Mouse (Mus musculus) NIH3T3 (cell line): ENCODE data around the gene Egflam.

Experiments
- DNase-seq: peaks from one replicate; pipeline ENCODE4 v3.0.0-alpha.2; 2012; ENCODE audit warnings: low read depth

Egflam gene

DNA sequence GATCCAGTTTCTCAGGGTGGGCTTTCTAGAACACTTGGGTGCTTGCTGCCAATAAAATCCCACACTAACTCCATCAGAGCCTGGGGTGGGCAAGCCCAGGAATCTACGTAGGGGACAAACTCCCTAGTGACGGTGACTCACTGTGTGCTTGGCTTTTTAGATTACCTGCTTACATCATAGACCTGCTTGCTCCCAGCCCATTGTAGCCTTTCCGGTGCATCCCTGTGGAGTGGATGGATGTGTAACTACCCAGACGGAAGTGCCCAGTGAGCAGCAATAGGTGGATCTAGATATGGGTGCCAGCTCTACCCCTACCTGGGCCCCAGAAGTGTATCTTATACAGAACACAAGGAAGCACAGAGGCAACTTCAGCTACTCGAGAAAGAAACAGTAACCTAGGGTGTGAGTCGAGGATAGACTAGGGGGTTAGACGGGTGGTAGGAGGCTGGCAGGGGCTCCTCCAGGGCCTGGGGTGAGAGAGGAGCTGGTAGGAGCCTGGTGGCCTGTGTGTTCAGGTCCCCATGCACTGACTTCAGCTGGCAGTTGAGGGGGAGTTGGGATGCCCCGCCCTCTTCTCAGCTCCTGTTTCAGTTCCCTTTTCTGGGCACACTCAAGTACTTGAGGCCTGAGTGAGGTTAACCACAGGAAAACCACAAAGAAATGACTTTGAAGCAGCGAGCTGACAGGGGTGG is 181.5 kb downstream of the Egflam start:
- peak; percentile 57 for DNase-seq

DNA sequence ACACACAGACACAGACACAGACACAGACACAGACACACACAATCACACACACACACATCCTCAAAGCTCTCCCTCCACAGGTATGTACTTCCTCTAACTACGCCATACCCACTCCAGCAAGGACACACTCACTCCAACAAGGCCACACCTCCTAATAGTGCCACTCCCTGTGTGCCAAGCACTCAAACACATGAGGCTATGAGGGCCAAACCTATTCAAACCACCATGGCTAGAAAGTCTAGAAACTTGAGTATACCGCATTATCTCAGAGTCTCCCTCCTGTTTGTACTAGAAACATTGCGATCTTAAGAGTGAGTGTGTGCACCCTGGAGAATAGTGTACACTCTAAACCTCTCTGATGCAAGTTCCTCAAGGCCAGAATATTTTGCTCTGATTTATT is 182.3 kb downstream of the Egflam start:
- no peak for DNase-seq

DNA sequence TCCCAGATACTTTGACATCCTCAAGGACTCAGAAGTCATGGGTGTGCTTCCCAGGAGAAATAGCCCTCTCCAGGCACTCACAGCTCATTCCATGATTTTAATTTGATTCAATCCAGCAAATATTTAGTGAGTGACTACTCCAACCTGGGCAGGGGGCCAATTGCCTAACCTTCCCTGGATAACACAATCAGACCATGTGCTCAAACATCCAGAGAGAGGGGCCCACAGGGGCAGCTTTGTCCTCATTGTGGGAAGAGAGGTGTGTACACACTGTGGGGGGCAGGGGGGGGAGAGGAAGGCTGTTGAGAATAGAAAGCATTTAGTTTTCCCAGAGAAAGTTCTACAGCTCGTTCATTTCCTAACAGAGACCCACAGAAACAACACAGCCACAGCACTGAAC is 184.5 kb downstream of the Egflam start:
- DNase-seq, result peak; percentile 97

DNA sequence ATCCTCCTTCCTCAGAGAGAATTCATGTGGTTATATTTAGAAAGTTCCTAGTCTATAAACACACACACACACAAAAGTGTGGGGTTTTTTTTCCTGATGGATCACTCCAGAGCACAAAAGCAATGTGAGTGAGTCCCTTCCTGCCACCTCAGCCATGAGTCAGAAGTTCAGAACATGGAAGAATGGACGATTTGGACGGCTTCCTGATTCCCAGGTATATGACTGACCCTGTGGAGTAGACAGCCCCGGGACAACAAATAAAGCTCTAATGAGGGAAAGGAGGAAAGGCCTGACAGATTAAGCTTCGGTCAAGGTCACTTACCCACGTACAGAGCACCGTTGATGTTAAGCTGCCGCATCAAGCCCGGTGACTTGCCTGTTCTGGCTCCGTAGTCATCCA is 190.0 kb downstream of the Egflam start:
- DNase-seq, result no peak

DNA sequence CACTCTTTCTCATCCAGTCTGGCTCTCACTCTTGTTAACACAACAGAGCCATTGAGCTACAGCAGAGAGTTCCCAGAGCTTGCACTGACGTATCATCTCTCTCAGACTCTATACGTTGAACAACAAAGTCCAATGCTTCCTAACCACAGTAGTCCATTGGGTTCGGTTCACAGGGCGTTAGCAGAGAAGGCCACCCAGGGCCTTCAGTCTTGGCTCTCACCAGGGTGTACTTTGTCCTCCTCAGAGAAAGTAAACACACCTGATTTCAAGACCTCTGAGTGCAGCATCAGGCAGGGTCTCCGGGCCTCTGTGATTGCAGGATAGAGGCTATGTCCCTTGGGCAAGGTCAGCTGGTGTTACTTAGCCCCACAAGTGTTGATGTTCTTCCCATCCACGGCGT is 190.9 kb downstream of the Egflam start:
- DNase-seq, result no peak

GRCm38 (mm10) chr15:7206110-7206509 is 192.1 kb downstream of the Egflam start:
- DNase-seq, result no peak

DNA sequence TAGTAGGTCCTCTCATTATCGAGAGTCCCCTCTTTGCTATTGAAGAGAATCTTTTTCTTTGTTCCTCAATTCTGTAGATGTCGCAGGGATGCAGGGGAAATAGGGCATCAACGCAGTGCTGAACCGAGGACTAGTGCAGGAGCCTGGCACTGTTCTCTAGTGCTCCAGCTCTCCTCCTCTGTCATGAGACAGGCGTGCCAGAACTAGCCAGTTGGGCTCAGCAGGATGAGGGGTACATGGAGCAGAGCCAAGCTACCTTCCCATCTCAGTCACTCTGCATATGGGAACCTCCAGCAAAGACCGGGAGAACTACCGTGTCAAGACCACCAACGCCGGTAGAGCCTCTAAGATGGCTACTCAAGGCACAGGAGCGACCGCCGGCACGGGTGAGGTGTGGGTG is 193.3 kb downstream of the Egflam start:
- DNase-seq, result no peak

GRCm38 (mm10) chr15:7203606-7204330 is 194.4 kb downstream of the Egflam start:
- DNase-seq, result no peak

GRCm38 (mm10) chr15:7202981-7203380 is 195.2 kb downstream of the Egflam start:
- DNase-seq, result no peak

GRCm38 (mm10) chr15:7201421-7202380 is 196.5 kb downstream of the Egflam start:
- DNase-seq, result peak; percentile 71

- peak; percentile 75 for DNase-seq
Measured at GRCm38 (mm10) chr15:7200286-7200685, 197.9 kb downstream of the Egflam start.

DNA sequence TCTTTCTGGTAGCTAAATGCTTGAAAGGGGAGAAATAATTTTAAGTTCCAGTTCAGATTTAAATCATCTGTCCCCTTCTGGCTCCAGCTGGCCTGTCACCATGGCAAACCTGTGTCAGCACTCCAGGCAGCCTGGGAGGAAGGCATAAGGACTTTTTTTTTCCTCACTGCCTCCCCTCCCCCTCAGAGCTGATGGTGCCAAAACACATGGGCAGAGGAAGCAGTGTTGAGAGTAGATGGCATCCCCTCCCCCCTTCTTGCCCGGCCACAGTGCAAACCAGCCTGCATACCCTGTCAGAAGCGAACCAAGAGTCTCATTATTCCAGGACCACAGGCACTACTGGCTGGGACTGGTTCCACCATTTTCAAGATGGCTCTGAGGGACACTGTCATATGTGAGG is 199.4 kb downstream of the Egflam start:
- no peak for DNase-seq

- peak; percentile 34 for DNase-seq
Measured at GRCm38 (mm10) chr15:7197652-7198445, 200.3 kb downstream of the Egflam start.

- peak; percentile 76 for DNase-seq
Measured at GRCm38 (mm10) chr15:7194748-7195221, 203.4 kb downstream of the Egflam start.

GRCm38 (mm10) chr15:7194147-7194720 is 204.0 kb downstream of the Egflam start:
- DNase-seq, result no peak

DNA sequence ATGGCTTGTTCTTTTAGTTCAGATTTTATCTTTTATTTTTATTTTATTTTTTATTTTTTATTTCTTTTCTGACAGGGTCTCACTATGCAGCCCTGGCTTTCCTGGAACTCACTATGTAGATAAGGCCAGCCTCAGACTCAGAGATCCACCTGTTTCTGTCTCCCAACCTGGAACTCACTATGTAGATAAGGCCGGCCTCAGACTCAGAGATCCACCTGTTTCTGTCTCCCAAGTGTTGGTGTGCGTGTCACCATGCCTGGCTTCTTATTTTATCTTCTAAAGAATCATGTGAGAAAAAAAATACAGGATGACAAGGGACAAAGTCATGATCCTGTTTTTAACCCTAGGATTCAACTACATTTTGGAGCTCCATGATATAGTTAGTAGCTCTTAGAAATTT is 205.6 kb downstream of the Egflam start:
- no peak for DNase-seq

GRCm38 (mm10) chr15:7191074-7191473 is 207.1 kb downstream of the Egflam start:
- no peak for DNase-seq

DNA sequence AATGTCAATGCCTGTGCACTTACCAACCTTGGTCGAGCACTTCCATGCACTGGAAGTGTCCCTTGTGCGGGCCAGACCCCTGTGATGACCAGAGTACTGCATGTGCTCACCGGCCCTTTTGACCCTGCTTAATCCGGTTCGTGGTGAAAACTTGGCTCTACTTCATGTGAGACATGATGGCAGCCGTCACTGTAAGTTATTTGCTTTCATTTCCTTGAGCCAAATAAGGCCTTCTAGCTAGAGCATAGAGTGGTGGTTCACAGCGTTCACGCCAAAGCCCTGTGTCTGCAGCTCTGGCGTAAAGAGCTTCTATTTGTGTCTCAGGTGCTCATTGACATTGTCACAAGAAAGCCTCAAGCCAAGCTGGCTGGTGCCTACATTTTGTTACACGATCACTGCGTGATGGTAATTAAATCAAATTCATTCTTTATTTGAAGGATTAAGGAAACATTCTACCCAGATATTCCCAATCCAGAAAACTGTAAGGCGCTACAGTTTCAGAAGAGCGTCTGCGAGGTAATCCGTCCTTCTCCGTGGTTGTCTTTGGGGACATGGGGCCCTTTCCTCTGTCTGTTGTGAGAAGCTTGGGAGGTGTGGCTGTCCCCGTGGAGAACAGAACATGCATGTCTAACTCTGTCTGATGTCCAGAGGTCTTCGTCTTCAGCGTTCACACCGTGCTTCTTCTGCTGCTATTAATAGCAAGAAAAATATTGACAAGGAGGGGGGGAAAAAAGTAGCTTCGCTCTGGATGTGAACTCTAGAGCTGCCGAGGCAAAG is 208.3 kb downstream of the Egflam start:
- no peak for DNase-seq

DNA sequence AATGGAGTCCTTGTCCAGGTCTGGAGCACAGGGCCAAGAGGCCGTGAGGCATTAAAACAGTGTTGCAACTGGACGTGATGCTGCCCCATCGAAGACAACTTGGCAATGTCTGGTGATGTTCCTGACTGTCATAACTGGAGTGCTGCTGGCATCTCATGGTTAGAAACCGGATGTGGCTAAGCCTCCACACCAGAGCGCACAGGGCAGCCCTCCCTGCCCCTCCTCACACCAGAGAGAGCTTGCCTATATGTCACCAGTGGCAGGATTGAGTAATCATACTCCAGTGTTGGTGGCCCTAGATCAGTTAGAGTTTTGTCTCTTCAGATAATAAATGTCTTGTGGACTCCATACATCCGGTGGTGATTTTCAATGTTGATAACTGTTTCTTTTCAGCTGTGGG is 210.5 kb downstream of the Egflam start:
- no peak for DNase-seq

DNA sequence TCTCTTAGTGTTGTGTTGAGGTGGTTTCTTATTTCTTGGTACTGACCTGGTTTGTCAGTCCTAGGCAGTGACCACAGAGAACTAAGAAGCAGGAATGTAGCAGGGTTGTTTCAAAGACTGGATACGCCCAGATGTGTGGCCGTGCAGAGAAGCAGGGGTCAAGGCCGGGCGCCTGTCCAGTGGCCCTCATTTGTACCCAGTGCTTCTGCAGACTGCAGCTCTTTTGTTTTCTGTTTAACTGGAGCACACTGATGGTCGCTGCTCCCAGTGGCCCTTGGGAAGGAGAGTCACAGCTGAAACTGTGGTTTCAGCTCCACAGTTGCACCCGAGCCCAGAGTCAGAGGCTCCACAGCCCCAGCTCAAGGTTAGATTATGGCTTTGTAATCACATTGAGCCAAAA is 217.6 kb downstream of the Egflam start:
- no peak for DNase-seq
